Mouse (Mus musculus) CH12.LX (cell line): ENCODE measurements around the gene Phlda1.

Experiments
- CHD1 ChIP-seq: IDR thresholded peaks from 2 replicates; pipeline ENCODE4 v1.6.1; 2012; ENCODE audit warnings: low read depth, low read length, improper control_type of control experiment, inconsistent platforms
- CTCF ChIP-seq, 2 experiments: IDR thresholded peaks in 1 of 2; conservative IDR thresholded peaks in 1 of 2; 2 replicates each; pipeline ENCODE4 v1.5.1; 2011 to 2012; ENCODE audit warnings: low read depth in 2 of 2, low read length in 2 of 2, improper control_type of control experiment in 1 of 2, inconsistent platforms in 1 of 2, mild to moderate bottlenecking in 1 of 2, moderate library complexity in 1 of 2
- E2F4 ChIP-seq: IDR thresholded peaks from 2 replicates; pipeline ENCODE4 v1.6.1; 2011; ENCODE audit warnings: low read depth, low read length, improper control_type of control experiment; ENCODE audit not compliant: insufficient replicate concordance
- EP300 ChIP-seq: IDR thresholded peaks from 2 replicates; pipeline ENCODE4 v1.6.1; 2011; ENCODE audit warnings: low read length, improper control_type of control experiment
- MYC ChIP-seq: IDR thresholded peaks from 2 replicates; pipeline ENCODE4 v1.6.1; 2011; ENCODE audit warnings: low read depth, mild to moderate bottlenecking, improper control_type of control experiment, low read length
- TCF12 ChIP-seq: IDR thresholded peaks from 2 replicates; pipeline ENCODE4 v1.6.1; 2014; ENCODE audit warnings: low read depth, mild to moderate bottlenecking, inconsistent platforms, low read length, improper control_type of control experiment
- ZKSCAN1 ChIP-seq: IDR thresholded peaks from 2 replicates; pipeline ENCODE4 v1.6.1; 2012; ENCODE audit warnings: low read depth, inconsistent platforms, low read length, improper control_type of control experiment, borderline replicate concordance
- ZNF384 ChIP-seq: IDR thresholded peaks from 2 replicates; pipeline ENCODE4 v1.6.1; 2012; ENCODE audit warnings: low read depth, low read length, improper control_type of control experiment, inconsistent platforms

DNA sequence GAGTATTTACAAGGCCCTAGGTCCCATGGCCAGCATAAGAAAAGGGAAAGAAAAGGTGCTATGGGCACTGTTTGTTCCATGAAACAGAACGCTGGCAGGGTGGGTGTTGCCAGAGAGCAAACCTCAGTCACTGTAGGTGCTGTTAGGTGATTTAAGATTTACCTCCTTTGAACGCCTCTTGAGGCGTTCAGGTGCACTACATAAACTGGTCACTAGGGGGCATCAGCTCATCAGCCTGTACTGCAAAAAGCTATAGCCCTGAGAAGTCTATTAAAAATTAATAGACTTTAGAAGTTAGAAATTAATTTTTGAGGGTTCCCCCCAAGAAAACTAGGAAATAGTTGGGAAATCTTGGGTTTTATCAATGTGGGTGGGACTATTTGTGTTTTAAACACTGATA lies 3.0 kb upstream of the Phlda1 start:
- no peak for TF ChIP-seq CHD1
- TF ChIP-seq E2F4: no peak
- no peak for TF ChIP-seq TCF12
- TF ChIP-seq EP300: no peak
- TF ChIP-seq ZNF384: peak; percentile 41; the same call in 1 of the 2 replicates
- peak; percentile 84 to 92 for TF ChIP-seq CTCF (conservative IDR thresholded peaks at IDR 0.05 in 1 of 2, IDR thresholded peaks at IDR 0.05 in 1 of 2; ENCODE audit: low read depth in 2 of 2, low read length in 2 of 2)
- TF ChIP-seq ZKSCAN1: no peak
- TF ChIP-seq MYC: 0 out of 2 replicates have a peak, but pooled peaks have one; percentile 37
